Mouse (Mus musculus): ENCODE measurements around the gene Dnhd1. TPM values are rescaled to one million over a fixed set of nuclear protein-coding genes. Genes with fewer than 3 reads are reported as not detected.

The Dnhd1 gene
- polyA plus RNA-seq, 1 experiment from 2014 or later = 1.0 TPM

GRCm38 (mm10) chr7:105628633-105629032 is 22.0 kb upstream of the Dnhd1 start:
- 19% methylated on average over 3 of the region's 3 CpGs for WGBS
- H3K4me2 ChIP-seq = no peak overlapping the region
- ATAC-seq = peak; percentile 20; the same call in 1 of the 2 replicates

GRCm38 (mm10) chr7:105632551-105632972 is 18.1 kb upstream of the Dnhd1 start:
- H3K9me3 ChIP-seq (replicated peaks) = no peaks in the 10 kb centered on the region
- H3K4me2 ChIP-seq = peak overlapping the region; percentile 82
- H3K9ac ChIP-seq = peak overlapping the region; percentile 87
- peaks cover 23% of the 10 kb centered on the region for H3K36me3 ChIP-seq (ENCODE audit: poor library complexity, severe bottlenecking)
- H3K4me1 ChIP-seq = peaks cover 47% of the 10 kb centered on the region
- ATAC-seq = no peak
- no peaks in the 10 kb centered on the region for H3K27me3 ChIP-seq
- 11% methylated on average over 4 of the region's 4 CpGs for WGBS
- H3K4me3 ChIP-seq = peak overlapping the region; percentile 85
- peak overlapping the region; percentile 44 for H3K27ac ChIP-seq

More at GRCm38 (mm10) chr7:105628633-105629032, 22.0 kb upstream of the Dnhd1 start:
- no peaks in the 10 kb centered on the region for H3K27me3 ChIP-seq
- H3K9me3 ChIP-seq (replicated peaks) = no peaks in the 10 kb centered on the region
- H3K4me3 ChIP-seq = no peak overlapping the region
- peaks cover 36% of the 10 kb centered on the region for H3K4me1 ChIP-seq
- H3K36me3 ChIP-seq (ENCODE audit: poor library complexity, severe bottlenecking) = peaks cover 18% of the 10 kb centered on the region
- peak overlapping the region; percentile 61 for H3K27ac ChIP-seq
- H3K9ac ChIP-seq = no peak overlapping the region

GRCm38 (mm10) chr7:105633127-105633800 is 17.4 kb upstream of the Dnhd1 start, which contains the start of gene Trim3:
TSS of gene Trim3 (minus strand) at chr7:105633571.
- Histone ChIP-seq H3K27me3 (no peaks in the 10 kb centered on the region), H3K4me1 (peaks cover 44% of the 10 kb centered on the region)
- under 1% methylated on average over 38 of the region's 71 CpGs for WGBS

GRCm38 (mm10) chr7:105633801-105634135 is 16.9 kb upstream of the Dnhd1 start:
- no peaks in the 10 kb centered on the region for H3K9me3 ChIP-seq (replicated peaks)
- WGBS = 5% methylated on average over 10 of the region's 10 CpGs
- peak overlapping the region; percentile 85 for H3K4me3 ChIP-seq
- H3K9ac ChIP-seq = peak overlapping the region; percentile 87
- peak overlapping the region; percentile 82 for H3K4me2 ChIP-seq
- H3K27me3 ChIP-seq = no peaks in the 10 kb centered on the region
- peak overlapping the region; percentile 75 for H3K27ac ChIP-seq
- H3K4me1 ChIP-seq = peaks cover 39% of the 10 kb centered on the region
- peaks cover 32% of the 10 kb centered on the region for H3K36me3 ChIP-seq (ENCODE audit: poor library complexity, severe bottlenecking)
- ATAC-seq = no peak

More at GRCm38 (mm10) chr7:105633127-105633800, 17.4 kb upstream of the Dnhd1 start, which contains the start of gene Trim3:
- H3K9me3 ChIP-seq (replicated peaks) = no peaks in the 10 kb centered on the region
- peak; percentile 89 for ATAC-seq
- peak within 1 kb of the TSS; percentile 82 for H3K4me2 ChIP-seq
- H3K36me3 ChIP-seq (ENCODE audit: poor library complexity, severe bottlenecking) = peaks cover 30% of the 10 kb centered on the region
- H3K27ac ChIP-seq = peak within 1 kb of the TSS; percentile 75
- H3K9ac ChIP-seq = peak within 1 kb of the TSS; percentile 87
- peak within 1 kb of the TSS; percentile 85 for H3K4me3 ChIP-seq

GRCm38 (mm10) chr7:105634272-105634920 is 16.2 kb upstream of the Dnhd1 start:
- Histone ChIP-seq H3K27me3 (no peaks in the 10 kb centered on the region), H3K4me3 (peak overlapping the region; percentile 85), H3K4me1 (peaks cover 37% of the 10 kb centered on the region), H3K36me3 (ENCODE audit: poor library complexity, severe bottlenecking) (peaks cover 32% of the 10 kb centered on the region), H3K9me3 (replicated peaks) (no peaks in the 10 kb centered on the region), H3K27ac (no peak overlapping the region), H3K4me2 (peak overlapping the region; percentile 82), H3K9ac (peak overlapping the region; percentile 87; the same call in 1 of the 2 replicates)
- ATAC-seq = no peak
- WGBS = 37% methylated on average over 9 of the region's 9 CpGs

GRCm38 (mm10) chr7:105635726-105636125 is 14.9 kb upstream of the Dnhd1 start:
- 90% methylated on average over 2 of the region's 2 CpGs for WGBS

GRCm38 (mm10) chr7:105638776-105639175 is 11.9 kb upstream of the Dnhd1 start:
- peaks cover 35% of the 10 kb centered on the region for H3K36me3 ChIP-seq (ENCODE audit: poor library complexity, severe bottlenecking)
- ATAC-seq = no peak
- H3K4me2 ChIP-seq = no peak overlapping the region
- no peak overlapping the region for H3K27ac ChIP-seq
- no peaks in the 10 kb centered on the region for H3K9me3 ChIP-seq (replicated peaks)
- H3K4me1 ChIP-seq = peaks cover 32% of the 10 kb centered on the region
- no peaks in the 10 kb centered on the region for H3K27me3 ChIP-seq
- H3K4me3 ChIP-seq = no peak overlapping the region
- WGBS = 95% methylated on average over 6 of the region's 6 CpGs
- no peak overlapping the region for H3K9ac ChIP-seq

More at GRCm38 (mm10) chr7:105635726-105636125, 14.9 kb upstream of the Dnhd1 start:
- Histone ChIP-seq H3K9ac (0 out of 2 replicates have a peak overlapping the region, but pooled peaks have one; percentile 5), H3K27ac (no peak overlapping the region), H3K36me3 (ENCODE audit: poor library complexity, severe bottlenecking) (peaks cover 32% of the 10 kb centered on the region), H3K4me2 (no peak overlapping the region), H3K4me3 (no peak overlapping the region), H3K27me3 (no peaks in the 10 kb centered on the region), H3K4me1 (peaks cover 37% of the 10 kb centered on the region), H3K9me3 (replicated peaks) (no peaks in the 10 kb centered on the region)
- ATAC-seq = no peak

- peak overlapping the region; percentile 98 for H3K4me2 ChIP-seq
- no peaks in the 10 kb centered on the region for H3K9me3 ChIP-seq (replicated peaks)
- H3K4me1 ChIP-seq = peaks cover 26% of the 10 kb centered on the region
- WGBS = 78% methylated on average over 9 of the region's 9 CpGs
- H3K36me3 ChIP-seq (ENCODE audit: poor library complexity, severe bottlenecking) = peaks cover 36% of the 10 kb centered on the region
- H3K27me3 ChIP-seq = no peaks in the 10 kb centered on the region
- ATAC-seq = no peak
- peak overlapping the region; percentile 74 for H3K4me3 ChIP-seq
- peak overlapping the region; percentile 92 for H3K9ac ChIP-seq
- H3K27ac ChIP-seq = no peak overlapping the region
Observed at GRCm38 (mm10) chr7:105639304-105639703, 11.3 kb upstream of the Dnhd1 start.

GRCm38 (mm10) chr7:105639756-105640155 is 10.9 kb upstream of the Dnhd1 start, which contains the start of gene Timm10b:
TSS of gene Timm10b (plus strand) at chr7:105640056.
- peak within 1 kb of the TSS; percentile 75 for H3K27ac ChIP-seq
- H3K4me3 ChIP-seq = peak within 1 kb of the TSS; percentile 74
- H3K9me3 ChIP-seq (replicated peaks) = no peaks in the 10 kb centered on the region
- H3K36me3 ChIP-seq (ENCODE audit: poor library complexity, severe bottlenecking) = peaks cover 37% of the 10 kb centered on the region
- 4% methylated on average over 2 of the region's 2 CpGs for WGBS
- H3K4me1 ChIP-seq = peaks cover 22% of the 10 kb centered on the region
- no peaks in the 10 kb centered on the region for H3K27me3 ChIP-seq
- peak within 1 kb of the TSS; percentile 98 for H3K4me2 ChIP-seq
- ATAC-seq = no peak; the same call in 1 of the 2 replicates
- peak within 1 kb of the TSS; percentile 92 for H3K9ac ChIP-seq

- WGBS = under 1% methylated on average over 45 of the region's 45 CpGs
- no peaks in the 10 kb centered on the region for H3K9me3 ChIP-seq (replicated peaks)
- H3K4me2 ChIP-seq = peak within 1 kb of the TSS; percentile 98
- H3K4me1 ChIP-seq = peaks cover 22% of the 10 kb centered on the region
- H3K36me3 ChIP-seq (ENCODE audit: poor library complexity, severe bottlenecking) = peaks cover 39% of the 10 kb centered on the region
- H3K4me3 ChIP-seq = peak within 1 kb of the TSS; percentile 74
- H3K27me3 ChIP-seq = no peaks in the 10 kb centered on the region
- peak within 1 kb of the TSS; percentile 92 for H3K9ac ChIP-seq
- ATAC-seq = peak; percentile 97
- H3K27ac ChIP-seq = peak within 1 kb of the TSS; percentile 75
Observed at GRCm38 (mm10) chr7:105640233-105640893, 10.3 kb upstream of the Dnhd1 start, which contains the start of the genes Arfip2 and Gm45799. TSS of gene Arfip2 (minus strand) at chr7:105640416. TSS of gene Gm45799 (plus strand) at chr7:105640552.

GRCm38 (mm10) chr7:105640894-105641255 is 9.8 kb upstream of the Dnhd1 start:
- H3K4me3 ChIP-seq = peak overlapping the region; percentile 74
- ATAC-seq = no peak
- peak overlapping the region; percentile 75 for H3K27ac ChIP-seq
- no peaks in the 10 kb centered on the region for H3K9me3 ChIP-seq (replicated peaks)
- H3K4me1 ChIP-seq = peaks cover 22% of the 10 kb centered on the region
- no peaks in the 10 kb centered on the region for H3K27me3 ChIP-seq
- peak overlapping the region; percentile 98 for H3K4me2 ChIP-seq
- WGBS = 0% methylated on average over 18 of the region's 18 CpGs
- H3K9ac ChIP-seq = peak overlapping the region; percentile 92
- H3K36me3 ChIP-seq (ENCODE audit: poor library complexity, severe bottlenecking) = peaks cover 34% of the 10 kb centered on the region
